Mouse (Mus musculus) neutrophil, adult 5-6 weeks (primary cell): ENCODE data around the gene Sorbs2. TPM values are rescaled to one million over a fixed set of nuclear protein-coding genes. Genes with fewer than 3 reads are reported as not detected.

Experiments used
- ATAC-seq: fragments of 151-379, 151-347 bp; 2 replicates; pipeline ENCODE4 v1.8.0; 2017; ENCODE audit warnings: mild to moderate bottlenecking, moderate TSS enrichment; ENCODE audit not compliant: insufficient number of reproducible peaks, poor library complexity, low FRiP score, severe bottlenecking; ENCODE audit errors: extremely low read depth
- total RNA-seq: library from RNA; stranded (forward); fragments of 200-1000 nt; gene quantifications from 2 replicates; pipeline ENCODE4 v1.2.3, GENCODE M21; 2017

The Sorbs2 gene
- 0.25 and 0.93 TPM in 2 replicates for total RNA-seq

DNA sequence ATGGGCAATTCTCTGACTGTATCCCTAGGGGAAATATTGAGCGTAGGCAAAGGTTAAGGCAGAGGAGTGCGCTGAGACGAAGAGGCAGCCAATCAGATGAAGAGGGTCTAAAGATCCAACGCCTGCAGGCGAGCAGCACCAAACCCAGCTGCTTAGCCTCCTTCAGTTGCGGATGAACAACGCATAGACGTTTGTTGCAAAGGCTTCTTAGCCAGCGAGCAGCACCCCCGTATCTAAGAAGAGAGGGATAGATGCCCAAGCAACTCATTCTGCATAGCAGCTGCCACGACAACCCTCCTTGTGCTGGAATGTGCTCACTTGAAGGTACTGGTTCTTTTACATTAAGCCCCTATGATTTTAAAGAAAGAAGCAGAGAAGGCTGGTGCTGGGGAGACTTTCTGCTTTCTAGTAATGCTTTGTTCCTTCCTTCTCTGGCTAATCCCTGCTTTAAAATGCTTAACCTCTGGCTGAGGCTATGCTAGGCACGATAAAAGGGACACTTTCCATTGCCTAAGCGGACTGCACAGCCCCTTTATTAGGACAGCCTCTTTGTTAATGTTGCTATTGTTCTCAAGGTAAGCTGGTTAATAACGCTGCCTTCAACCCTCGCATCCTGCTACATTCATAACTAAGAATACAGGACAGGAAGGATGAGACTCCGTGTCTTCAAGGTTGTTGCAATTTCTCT lies at the start of gene Sorbs2:
Sorbs2 (plus strand) TSS at position 155 of the 688 bp plus-strand sequence.
- ATAC-seq = no peak

DNA sequence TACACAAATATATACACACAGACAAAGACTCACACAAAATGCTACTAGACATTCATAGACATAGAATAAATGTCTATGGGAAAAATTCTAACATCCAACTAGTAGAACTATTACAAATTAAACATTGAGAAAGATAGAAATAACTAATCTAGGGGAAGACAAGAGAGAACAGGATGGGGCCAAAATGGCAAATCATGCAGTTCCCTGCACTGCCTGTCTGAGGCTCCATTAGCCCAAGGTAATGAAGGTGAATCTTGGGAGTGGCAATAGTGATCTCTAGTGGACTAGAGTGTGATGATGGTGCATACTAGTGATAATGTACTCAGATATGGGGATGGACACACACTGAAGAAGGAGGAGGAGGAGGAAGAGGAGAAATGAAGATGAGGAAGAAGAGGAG lies 49.7 kb upstream of the Sorbs2 start:
- no peak for ATAC-seq

DNA sequence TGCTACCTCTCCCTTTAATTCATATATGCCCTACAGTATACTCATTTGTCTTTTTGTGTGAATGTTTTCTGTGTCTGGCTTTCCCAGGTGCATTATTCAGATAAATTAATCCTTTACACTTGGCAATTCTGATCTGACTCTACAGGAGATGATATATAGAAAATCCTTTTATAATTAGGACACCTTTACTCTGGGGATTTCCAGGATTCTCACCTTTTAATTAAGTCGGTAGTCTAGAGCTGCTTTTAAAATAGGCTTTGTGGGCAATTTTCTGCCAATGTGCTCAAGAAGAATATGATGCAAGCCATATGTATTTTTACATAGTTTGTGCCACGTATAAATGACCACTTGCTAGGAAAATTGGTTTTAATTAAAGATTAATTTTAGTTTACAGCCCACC lies 38.6 kb upstream of the Sorbs2 start:
- no peak for ATAC-seq

DNA sequence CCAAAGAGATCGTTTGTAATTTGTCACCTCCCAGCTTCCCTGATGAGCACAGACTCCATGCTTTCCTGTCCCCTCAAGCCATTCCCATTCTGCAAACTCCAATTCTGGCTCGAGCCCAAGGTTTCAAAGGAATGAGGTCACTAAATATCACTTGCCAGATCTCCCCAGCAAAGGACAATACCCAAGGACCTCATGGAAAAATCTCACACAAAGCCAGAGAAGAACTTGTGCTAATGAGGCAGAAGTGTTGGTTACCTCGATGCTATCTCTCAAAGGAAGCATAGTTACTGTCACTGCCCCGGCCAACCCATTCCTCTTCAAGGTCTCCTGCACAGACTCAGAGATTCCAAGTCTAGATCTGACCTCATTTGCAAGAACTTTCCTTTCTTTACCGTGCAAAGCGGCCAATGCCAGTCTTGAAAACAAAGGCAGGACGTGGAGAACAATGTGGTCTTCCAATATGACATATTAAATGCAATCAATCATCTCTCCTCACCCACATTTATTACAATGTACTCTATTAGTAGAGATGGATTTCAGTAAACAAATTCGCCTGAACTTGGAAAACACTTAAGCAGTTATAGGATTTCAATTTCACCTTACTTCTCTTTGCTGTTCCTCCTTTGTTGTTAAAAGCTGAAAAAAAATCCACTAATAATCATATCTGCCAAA lies 37.9 kb upstream of the Sorbs2 start:
- no peak for ATAC-seq

DNA sequence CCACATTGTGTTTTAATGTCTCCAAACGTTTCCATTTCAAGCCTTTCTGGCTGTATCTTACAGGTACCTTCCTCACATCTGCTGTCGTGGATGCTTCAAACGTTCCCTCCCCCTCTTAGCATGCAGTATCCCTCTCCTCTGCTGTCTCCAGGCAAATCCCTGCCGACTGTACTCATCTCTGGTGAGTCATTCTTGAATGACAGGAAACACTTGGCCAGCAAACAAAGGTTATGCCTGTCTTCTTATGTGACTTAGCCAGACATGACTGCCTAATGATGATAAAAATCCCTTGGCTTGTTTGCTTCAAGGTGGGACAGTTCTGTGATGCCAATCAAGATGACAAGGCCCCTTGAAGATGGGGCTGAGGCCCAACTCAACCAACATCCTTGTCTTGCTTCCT lies 26.7 kb upstream of the Sorbs2 start:
- no peak for ATAC-seq

DNA sequence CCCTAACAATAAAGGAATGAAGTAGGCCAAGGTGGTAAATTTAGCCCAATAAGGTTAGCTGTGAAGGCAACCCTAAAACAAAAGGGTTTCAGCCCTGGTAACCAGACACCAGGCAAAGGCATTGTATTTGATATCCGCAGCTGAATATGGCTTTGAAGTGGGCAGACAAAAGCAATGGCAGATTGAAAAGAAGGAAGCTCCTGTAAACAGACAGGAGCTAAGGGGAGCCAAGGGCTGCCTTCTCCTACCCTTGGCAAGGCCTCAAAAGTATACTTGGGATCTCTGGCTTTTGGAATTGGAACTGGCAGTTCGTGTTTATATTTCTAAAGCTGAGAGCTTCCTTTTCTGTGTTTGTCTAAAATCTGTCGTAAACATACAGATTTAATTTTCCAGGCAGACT lies 21.3 kb upstream of the Sorbs2 start:
- ATAC-seq = no peak

DNA sequence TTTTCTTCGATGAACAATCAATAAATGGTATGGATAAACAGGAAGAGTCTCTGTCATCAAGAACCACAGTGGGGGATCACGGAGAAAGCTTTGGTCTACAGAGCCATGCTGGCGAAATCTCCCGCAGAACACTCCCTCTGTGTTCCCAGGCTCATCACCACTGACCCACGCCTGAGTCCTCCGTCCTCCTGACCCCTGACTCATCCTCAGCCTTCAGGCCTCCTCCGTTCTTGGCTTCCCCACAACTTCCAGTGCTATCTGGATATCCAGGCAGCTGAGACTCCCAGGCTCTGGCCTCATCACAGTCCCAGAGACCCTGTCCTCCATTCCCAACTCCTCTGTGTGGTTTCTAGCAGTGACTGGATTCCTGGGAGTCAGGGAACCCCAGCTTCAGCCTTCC lies 3.6 kb upstream of the Sorbs2 start:
- no peak for ATAC-seq

DNA sequence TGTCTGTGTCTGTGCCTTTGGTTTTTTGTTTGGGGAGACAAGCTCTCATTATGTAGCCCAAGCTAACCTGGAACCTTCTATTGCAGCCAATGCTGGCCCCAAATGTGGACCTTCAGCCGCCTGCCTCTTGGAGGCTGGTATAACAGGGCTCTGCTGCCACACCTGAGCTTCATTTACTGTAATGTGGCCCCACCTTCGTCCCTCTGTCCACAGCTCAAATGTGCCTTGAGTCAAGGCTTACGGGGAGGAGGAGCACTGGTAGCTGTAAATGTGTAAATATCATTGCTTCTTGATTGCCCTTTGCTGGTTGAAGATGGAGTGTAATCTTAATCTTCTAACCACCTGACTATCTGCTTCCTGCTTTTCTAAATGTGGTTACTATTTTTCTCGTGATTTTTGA lies 1.2 kb upstream of the Sorbs2 start:
- ATAC-seq = no peak

DNA sequence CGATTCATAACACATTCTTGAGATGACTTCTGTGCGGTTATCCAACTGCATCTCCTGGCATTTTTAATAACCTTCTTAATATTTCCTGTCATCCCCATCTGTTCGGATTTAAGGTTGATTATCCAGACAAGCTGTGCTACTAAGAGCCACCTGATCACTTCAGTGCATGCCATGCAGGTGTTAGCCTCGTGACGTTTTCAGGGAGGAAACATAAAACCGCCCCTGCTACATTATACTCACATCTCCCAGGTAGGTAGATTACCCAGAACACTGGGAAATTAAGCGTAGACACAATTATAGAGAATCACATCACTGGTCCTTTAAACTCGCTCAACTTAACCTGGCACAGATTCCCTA lies 333 bp upstream of the Sorbs2 start:
- no peak for ATAC-seq

DNA sequence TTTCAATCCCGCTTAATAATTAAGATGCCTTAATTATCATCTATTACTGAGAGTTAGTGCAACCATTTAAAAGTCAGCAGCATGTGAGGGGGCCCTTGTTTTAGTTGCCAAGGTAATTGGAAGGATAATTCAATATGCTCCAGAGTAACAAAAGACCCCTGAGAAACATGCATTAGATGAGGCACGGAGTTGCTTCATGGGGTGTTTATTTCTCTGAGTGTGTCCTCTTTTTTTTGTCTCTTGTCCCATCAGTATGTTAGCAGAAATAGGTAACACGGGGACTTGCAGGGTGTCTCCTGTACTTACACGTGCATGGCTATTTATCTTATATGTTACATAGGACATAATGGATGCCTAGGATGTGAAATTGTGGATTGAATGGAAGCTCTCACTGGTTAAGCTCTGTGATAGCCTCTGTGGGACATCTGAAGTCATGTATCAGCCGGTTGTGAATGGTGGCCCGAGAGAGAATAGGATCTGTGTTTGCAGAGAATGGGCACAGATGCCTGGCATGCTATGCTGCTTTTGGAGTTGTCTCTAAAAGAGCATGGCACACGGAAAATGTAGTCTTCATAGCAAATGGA lies 1.0 kb downstream of the Sorbs2 start:
- no peak for ATAC-seq

DNA sequence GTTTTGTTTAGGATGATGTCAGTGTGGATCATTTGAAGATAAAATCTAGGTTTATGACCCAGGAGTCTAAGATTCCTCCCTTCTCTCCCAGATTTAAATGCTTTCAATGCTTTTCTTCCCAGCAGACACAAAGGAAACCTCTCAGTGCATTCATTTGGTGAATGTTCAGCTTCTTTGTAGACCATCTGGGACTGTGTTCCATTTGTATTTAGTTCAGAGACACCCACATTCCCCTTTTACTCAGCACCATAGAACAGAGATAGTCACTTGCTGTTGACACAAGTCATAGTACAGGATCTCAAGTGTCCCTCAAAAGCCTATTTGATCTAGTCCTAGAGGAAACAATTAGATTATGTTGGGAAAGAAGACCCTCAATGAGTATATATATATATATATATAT lies 4.8 kb downstream of the Sorbs2 start:
- ATAC-seq = no peak

DNA sequence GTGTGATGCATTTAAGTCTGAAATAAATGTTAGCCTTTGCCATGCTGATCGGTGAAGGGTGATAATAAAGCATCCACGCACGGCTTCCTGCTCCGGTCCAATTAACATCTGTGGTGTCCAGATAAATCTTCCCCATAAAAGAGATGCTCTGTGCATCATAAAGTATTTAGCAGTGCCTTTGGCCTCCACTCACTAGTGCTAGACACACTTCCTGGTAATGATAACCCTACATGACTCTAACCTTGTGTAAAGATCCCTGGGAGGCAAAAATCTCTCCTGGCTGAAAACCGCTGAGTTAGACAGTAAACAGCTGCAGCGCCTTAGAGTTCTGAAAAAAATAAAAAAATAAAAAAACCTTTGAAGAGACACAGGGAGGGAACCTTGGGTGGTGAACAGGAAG lies 14.0 kb downstream of the Sorbs2 start:
- ATAC-seq = no peak

DNA sequence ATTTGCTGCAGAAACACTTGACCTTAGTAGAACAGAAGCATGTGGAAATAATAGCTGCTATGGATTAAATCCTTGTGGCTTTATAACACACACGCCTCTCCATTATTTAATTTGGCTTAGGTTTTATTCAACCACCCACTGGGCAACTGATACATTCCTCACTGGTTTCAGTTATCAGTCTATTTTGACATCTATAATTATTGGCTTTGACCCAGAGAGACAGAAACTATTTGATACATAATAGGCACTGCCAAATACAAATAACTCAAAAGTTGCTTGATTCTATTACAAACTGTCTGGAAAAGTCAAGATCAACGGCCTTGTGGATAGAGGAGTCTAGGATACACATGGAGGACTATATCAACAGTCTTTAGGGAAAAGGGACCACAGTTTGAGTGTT lies 20.1 kb downstream of the Sorbs2 start:
- no peak for ATAC-seq

DNA sequence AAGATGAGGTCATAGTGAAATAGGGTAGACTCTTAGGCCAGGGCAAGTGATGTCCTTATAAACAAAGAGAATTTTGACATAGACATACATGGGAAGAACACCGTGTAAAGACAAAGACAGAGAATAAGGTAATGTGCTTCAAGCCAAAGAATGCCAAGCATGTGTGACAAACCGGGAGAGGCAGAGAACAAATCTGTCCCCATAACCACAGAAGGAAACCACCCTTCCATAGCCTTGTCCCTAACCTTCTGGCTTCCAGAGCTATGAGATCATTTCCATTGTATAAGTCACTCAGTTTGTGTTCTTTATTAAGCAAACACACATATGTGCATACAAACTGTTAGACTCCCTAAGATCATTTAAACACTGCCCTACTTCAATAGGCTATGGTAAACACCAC lies 21.3 kb downstream of the Sorbs2 start:
- no peak for ATAC-seq

DNA sequence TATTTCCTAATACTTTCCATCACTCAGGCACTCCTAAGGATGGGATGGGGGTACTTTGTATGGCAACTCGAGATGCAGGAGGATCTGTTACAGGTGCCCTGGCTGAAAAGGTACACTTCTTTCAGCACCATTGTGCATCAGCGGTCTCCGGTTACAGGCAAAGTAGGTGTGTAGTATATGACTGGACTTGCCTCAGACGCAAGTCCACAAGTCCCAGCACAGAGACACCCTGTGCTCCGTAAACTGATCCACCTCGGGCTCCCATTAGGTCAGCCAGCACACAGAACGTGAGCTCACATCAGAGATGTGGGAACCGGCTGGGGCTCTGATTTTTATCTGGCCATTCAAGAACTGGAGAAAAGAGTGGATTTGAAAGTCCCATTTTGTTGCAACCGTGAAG lies 29.0 kb downstream of the Sorbs2 start:
- ATAC-seq = no peak

DNA sequence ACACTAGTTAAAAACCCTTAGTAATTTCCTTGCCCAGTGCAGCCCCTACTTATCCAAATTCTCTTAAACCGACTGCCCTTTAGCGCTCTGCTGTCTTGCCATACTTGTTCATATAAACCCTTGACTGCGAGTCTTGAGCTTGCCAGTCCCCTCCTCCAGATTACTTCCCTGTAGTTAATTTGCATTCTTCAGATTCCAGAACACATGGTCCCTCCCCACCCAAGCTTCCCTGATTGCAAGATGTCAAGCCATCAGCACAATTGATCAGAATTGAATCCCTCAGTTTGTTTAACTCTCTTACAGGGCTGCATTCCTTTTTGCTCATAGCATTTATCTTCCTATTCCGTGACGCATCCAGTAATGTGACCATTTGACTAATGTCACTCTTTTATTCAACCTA lies 32.9 kb downstream of the Sorbs2 start:
- no peak for ATAC-seq

DNA sequence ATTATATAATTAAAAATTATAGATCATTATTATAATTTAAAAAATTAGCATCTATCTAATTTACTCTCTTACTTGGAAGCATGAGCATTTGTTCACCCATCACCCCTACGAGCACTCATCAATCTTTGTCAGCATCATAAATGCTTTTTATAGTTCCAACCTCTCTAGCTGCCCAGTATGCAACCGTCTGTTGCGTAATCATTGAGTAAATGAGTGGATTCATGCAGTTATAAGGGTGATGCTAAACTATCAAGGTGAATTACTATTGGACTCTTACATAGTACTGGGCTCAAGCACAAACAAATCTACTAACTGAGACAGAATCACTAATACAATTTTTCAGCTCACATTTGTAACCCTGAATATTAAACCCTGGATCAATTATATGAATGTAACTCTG lies 44.6 kb downstream of the Sorbs2 start:
- ATAC-seq = no peak

DNA sequence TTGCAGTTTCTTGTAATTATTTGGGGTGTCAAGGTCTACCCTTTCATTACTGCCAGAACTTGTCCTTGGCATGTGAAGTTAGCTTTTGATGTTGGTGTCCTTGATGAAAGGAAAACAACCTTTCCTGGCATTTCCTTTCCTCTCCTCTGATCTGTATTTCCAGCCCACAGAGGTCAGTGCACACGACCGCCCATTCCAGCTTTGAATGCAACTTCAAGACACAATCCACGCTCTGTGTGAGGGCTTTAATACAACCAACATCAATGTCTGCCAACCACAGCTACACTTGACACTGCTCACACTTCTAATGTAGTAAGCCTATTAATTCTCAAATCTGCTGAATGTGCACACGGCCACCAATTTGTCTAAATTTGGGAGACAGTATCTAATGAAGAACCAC lies 47.0 kb downstream of the Sorbs2 start:
- no peak for ATAC-seq

DNA sequence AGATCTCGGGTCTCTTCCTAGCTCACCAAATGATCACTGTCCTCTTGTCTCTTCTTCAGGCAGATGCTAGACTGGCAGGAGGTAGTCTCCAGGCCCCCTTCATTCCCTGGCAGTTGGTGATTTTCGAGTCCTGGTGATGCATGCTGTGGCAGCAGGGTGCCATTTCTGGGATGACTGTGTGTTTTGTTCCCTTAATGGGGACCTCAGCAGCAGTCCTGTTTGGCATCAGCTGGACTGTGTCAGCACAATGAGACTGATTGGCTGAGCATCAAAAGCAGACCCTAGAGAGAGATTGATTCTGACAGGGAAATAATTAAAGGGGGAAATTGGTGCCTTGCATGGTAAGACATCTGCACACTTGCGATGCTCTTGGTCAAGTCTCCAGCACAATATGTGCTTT lies 50.3 kb downstream of the Sorbs2 start:
- no peak for ATAC-seq

DNA sequence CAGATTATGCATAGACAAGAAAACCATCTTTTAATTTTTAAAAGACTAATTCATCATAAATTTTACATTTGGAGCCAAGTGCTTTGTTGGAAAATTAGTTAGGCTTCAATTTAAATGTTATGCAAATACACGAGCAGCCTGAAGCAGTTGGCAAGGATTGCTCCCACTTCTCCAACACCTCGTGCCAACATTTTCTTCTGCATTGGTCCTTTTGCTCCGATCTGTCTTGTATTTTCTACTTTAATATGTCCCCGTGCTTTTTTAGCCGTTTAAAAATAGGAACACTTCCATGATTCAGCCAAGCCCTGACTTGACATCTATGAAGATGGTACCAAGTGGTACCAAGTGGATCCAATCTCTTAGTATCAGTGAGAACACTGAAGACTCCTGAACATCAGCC lies 50.8 kb downstream of the Sorbs2 start:
- ATAC-seq = no peak
